Mouse (Mus musculus) forebrain, embryonic 15.5 days (tissue): Measurements from ENCODE around the gene Uvrag. TPM values are rescaled to one million over a fixed set of nuclear protein-coding genes. Genes with fewer than 3 reads are reported as not detected.
"Not testable (repeated sequence)": the region's sequence is repeated elsewhere in the genome, so short reads cannot be mapped to it uniquely, and the experiment has no call there.

ENCODE experiments used
- ATAC-seq: fragments of 200-750 bp; cut with Nextera tagmentation; replicated peaks from 2 replicates; pipeline ENCODE4 v1.8.0; 2017; ENCODE audit warnings: mild to moderate bottlenecking, moderate TSS enrichment, moderate library complexity
- H3K27ac ChIP-seq: fragments of 300-500 bp; sonication (generic); replicated peaks from 2 replicates; pipeline ENCODE4 v1.5.1; 2015; ENCODE audit warnings: mild to moderate bottlenecking, inconsistent platforms
- H3K27me3 ChIP-seq: fragments of 300-500 bp; sonication (generic); 2 replicates; pipeline ENCODE4 v1.6.1; 2015; ENCODE audit warnings: inconsistent platforms
- H3K36me3 ChIP-seq: fragments of 300-500 bp; sonication (generic); 2 replicates; pipeline ENCODE4 v1.6.1; 2015; ENCODE audit warnings: mild to moderate bottlenecking, inconsistent platforms
- H3K4me1 ChIP-seq: fragments of 300-500 bp; sonication (generic); 2 replicates; pipeline ENCODE4 v1.6.1; 2015; ENCODE audit warnings: inconsistent platforms
- H3K4me2 ChIP-seq: fragments of 300-500 bp; sonication (generic); replicated peaks from 2 replicates; pipeline ENCODE4 v1.6.1; 2015; ENCODE audit warnings: mild to moderate bottlenecking, inconsistent platforms
- H3K4me3 ChIP-seq: fragments of 300-500 bp; sonication (generic); 2 replicates; pipeline ENCODE4 v1.5.1; 2015; ENCODE audit warnings: mild to moderate bottlenecking, inconsistent platforms
- H3K9ac ChIP-seq: fragments of 300-500 bp; sonication (generic); replicated peaks from 2 replicates; pipeline ENCODE4 v1.6.1; 2015; ENCODE audit warnings: mild to moderate bottlenecking, inconsistent platforms
- H3K9me3 ChIP-seq: fragments of 300-500 bp; sonication (generic); 2 replicates; pipeline ENCODE4 v1.6.1; 2016; ENCODE audit warnings: inconsistent platforms
- WGBS: fragments of 180-500 bp; shearing (Covaris S2); methylation state at CpG from one replicate; pipeline ENCODE4 v1.1.7; 2015; ENCODE audit warnings: mixed read lengths; 5-methylcytosine and 5-hydroxymethylcytosine counted together
- polyA plus RNA-seq: library from polyadenylated mRNA; unstranded; fragments of >200 nt; fragmentation: Nextera tagmentation; extraction: Ambion mirVana; gene quantifications from 2 replicates; pipeline ENCODE4 v1.2.1, GENCODE M21; 2015

Uvrag gene
- polyA plus RNA-seq, 1 experiment from 2014 or later = 17.2 TPM

GRCm38 (mm10) chr7:98976839-98977457, 164.0 kb downstream of the Uvrag start:
- no peak overlapping the region for H3K27ac ChIP-seq
- no peaks in the 10 kb centered on the region for H3K9me3 ChIP-seq
- no peak overlapping the region for H3K4me2 ChIP-seq
- no peak overlapping the region for H3K4me3 ChIP-seq
- H3K4me1 ChIP-seq = no peaks in the 10 kb centered on the region
- 94% methylated on average over 12 of the region's 12 CpGs for WGBS
- no peaks in the 10 kb centered on the region for H3K36me3 ChIP-seq
- no peaks in the 10 kb centered on the region for H3K27me3 ChIP-seq
- ATAC-seq = no peak
- H3K9ac ChIP-seq = no peak overlapping the region

DNA sequence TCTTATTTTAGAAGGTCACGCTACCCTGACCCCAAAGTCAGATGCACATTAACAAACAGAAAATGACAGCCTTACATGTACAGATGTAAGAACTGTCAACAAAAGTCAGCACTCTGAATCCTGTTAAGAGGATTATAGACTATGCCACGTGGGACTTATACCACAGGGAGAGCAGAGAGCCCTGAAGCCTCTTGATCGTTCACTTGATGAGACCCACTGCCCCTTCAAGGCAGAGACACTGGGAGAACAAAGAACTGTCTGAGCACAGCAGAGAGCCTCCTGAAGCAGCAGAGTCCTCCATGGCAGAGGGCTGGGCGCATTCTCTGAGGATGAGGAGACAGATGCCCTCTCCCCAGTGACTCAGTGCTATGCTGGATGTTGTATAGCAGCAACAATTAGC, 166.4 kb downstream of the Uvrag start:
- no peaks in the 10 kb centered on the region for H3K27me3 ChIP-seq
- ATAC-seq = no peak
- H3K4me1 ChIP-seq = no peaks in the 10 kb centered on the region
- H3K27ac ChIP-seq = no peak overlapping the region
- no peak overlapping the region for H3K9ac ChIP-seq
- no peak overlapping the region for H3K4me2 ChIP-seq
- no peaks in the 10 kb centered on the region for H3K36me3 ChIP-seq
- no peak overlapping the region for H3K4me3 ChIP-seq
- WGBS = 37% methylated on average over 4 of the region's 4 CpGs
- H3K9me3 ChIP-seq = no peaks in the 10 kb centered on the region

- no peak overlapping the region for H3K27ac ChIP-seq
- no peaks in the 10 kb centered on the region for H3K36me3 ChIP-seq
- H3K9me3 ChIP-seq = no peaks in the 10 kb centered on the region
- peaks cover 7% of the 10 kb centered on the region; the same call in 1 of the 2 replicates for H3K4me1 ChIP-seq
- H3K27me3 ChIP-seq = no peaks in the 10 kb centered on the region
- 90% methylated on average over 5 of the region's 5 CpGs for WGBS
- H3K9ac ChIP-seq = no peak overlapping the region
- no peak overlapping the region for H3K4me2 ChIP-seq
- H3K4me3 ChIP-seq = no peak overlapping the region
- no peak for ATAC-seq
Observed at GRCm38 (mm10) chr7:98970721-98971120, 170.2 kb downstream of the Uvrag start.

- Histone ChIP-seq H3K36me3 (no peaks in the 10 kb centered on the region), H3K4me3 (no peak overlapping the region), H3K27ac (no peak overlapping the region), H3K27me3 (no peaks in the 10 kb centered on the region), H3K4me2 (no peak overlapping the region), H3K9me3 (no peaks in the 10 kb centered on the region), H3K9ac (no peak overlapping the region), H3K4me1 (peaks cover 7% of the 10 kb centered on the region; the same call in 1 of the 2 replicates)
- WGBS = 58% methylated on average over 8 of the region's 8 CpGs
- ATAC-seq = no peak
Observed at GRCm38 (mm10) chr7:98968741-98969395, 172.1 kb downstream of the Uvrag start.

DNA sequence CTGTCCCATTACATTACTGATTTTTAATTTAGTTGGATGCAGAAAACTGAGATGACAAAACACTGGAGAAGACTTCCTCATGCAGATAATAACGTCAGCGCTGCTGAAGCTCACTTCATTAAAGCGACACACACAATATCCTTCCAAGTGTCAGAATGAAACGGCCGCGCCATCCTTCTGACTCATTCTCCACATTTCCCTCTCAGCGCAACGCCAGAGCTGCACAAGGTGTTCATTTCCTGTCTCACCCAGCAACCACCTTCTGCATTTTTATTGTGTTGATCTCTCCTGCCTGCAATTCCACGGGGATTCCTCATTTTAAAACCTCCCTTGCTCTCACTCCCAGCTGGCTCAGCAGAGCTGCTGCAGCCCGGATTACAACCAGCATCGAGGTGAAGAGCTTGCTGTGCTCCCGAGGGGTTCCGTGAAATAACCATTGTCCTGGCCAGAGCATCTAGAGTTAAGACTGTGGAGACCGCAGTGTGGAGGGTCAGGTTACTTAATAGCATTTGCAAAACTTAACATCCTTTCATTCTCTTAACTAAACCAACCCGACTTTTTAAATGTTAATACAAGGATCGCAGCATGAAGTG, 172.8 kb downstream of the Uvrag start:
- WGBS = 7% methylated on average over 16 of the region's 16 CpGs
- ATAC-seq = no peak
- Histone ChIP-seq H3K4me3 (no peak overlapping the region), H3K9ac (0 out of 2 replicates have a peak overlapping the region, but pooled peaks have one; percentile 30), H3K9me3 (no peaks in the 10 kb centered on the region), H3K27me3 (no peaks in the 10 kb centered on the region), H3K4me1 (peaks cover 7% of the 10 kb centered on the region; the same call in 1 of the 2 replicates), H3K4me2 (peak overlapping the region; percentile 31), H3K27ac (no peak overlapping the region), H3K36me3 (no peaks in the 10 kb centered on the region)

- H3K27ac ChIP-seq = no peak overlapping the region
Observed at GRCm38 (mm10) chr7:98967672-98968071, 173.3 kb downstream of the Uvrag start.

DNA sequence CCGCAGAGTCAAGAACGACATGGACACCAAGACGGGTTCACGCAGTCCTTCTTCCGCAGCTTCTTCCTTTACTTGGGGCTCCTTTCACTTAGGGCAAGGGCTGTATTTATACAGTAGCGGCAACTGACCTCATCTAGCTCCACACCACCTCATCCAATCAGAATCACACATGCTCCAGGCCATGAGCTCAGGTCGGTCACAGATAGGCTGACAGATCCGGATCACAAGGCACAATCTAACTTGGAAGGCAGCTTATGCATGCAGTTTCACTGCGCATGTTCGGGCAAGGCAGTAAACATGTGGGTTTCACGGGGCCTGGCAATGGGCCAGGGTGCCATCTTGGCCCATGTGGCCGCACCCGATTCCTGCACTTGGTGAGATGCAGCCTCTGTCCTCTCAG, 177.4 kb downstream of the Uvrag start:
- H3K4me2 ChIP-seq, H3K36me3 ChIP-seq: not testable (repeated sequence)

More at GRCm38 (mm10) chr7:98967672-98968071, 173.3 kb downstream of the Uvrag start:
- no peaks in the 10 kb centered on the region for H3K36me3 ChIP-seq
- ATAC-seq = no peak
- no peak overlapping the region for H3K4me3 ChIP-seq
- H3K9ac ChIP-seq = no peak overlapping the region
- WGBS = 43% methylated on average over 7 of the region's 7 CpGs
- no peaks in the 10 kb centered on the region for H3K27me3 ChIP-seq
- peaks cover 9% of the 10 kb centered on the region; the same call in 1 of the 2 replicates for H3K4me1 ChIP-seq
- no peaks in the 10 kb centered on the region for H3K9me3 ChIP-seq
- H3K4me2 ChIP-seq = peak overlapping the region; percentile 31

DNA sequence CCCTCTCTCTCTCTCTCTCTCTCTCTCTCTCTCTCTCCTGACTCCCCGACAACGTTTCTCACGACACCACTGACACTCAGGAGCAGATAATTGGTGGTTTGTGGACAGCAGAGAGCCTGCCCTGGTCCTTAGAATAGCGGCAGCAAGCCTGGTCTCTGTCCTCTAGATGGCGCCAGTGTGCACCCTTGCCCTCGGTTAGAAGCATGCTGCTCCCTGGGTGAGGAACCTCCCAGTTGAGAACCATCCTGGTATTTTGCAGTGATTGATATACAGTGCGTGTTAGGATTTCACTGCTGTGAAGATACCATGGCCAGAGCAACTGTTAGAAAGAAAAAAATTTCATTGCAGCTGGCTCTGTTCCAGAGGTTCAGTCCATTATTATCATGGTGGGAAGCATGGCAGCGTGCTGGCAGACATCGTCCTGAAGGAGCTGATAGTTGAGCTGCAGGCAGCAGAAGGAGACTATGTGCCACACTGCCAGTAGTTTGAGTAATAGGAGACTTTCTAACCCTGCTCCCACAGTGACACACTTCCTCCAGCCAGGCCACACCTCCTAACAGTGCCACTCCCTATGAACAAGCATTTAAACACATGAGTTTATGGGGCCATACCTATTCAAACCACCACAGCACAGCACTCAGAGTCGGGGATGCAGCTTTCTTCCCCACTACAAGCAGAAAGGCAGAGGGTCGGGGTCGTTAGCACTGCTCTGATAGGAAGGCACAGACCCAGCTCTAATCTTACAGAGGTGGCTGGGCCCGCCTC, 178.2 kb downstream of the Uvrag start:
- Histone ChIP-seq H3K9ac (no peak overlapping the region), H3K27me3 (no peaks in the 10 kb centered on the region), H3K9me3 (no peaks in the 10 kb centered on the region), H3K4me2 (no peak overlapping the region), H3K36me3 (no peaks in the 10 kb centered on the region), H3K27ac (no peak overlapping the region), H3K4me1 (0 out of 2 replicates have a peak, but pooled peaks cover 5% of the 10 kb centered on the region), H3K4me3 (no peak overlapping the region)
- 33% methylated on average over 13 of the region's 13 CpGs for WGBS
- ATAC-seq = peak; percentile 73

More for the DNA sequence above, 177.4 kb downstream of the Uvrag start:
- not testable (repeated sequence) for H3K4me3 ChIP-seq, ATAC-seq, H3K9me3 ChIP-seq, H3K9ac ChIP-seq, H3K27ac ChIP-seq, H3K27me3 ChIP-seq
- peaks cover 11% of the 10 kb centered on the region; the same call in 1 of the 2 replicates for H3K4me1 ChIP-seq
- whole genome bisulfite sequencing = 86% methylated on average over 13 of the region's 13 CpGs

GRCm38 (mm10) chr7:98962074-98962473, 178.9 kb downstream of the Uvrag start:
- H3K4me1 ChIP-seq = 0 out of 2 replicates have a peak, but pooled peaks cover 5% of the 10 kb centered on the region
- H3K27ac ChIP-seq = no peak overlapping the region
- no peak overlapping the region for H3K4me2 ChIP-seq
- no peak for ATAC-seq
- no peaks in the 10 kb centered on the region for H3K9me3 ChIP-seq
- no peaks in the 10 kb centered on the region for H3K36me3 ChIP-seq
- H3K9ac ChIP-seq = no peak overlapping the region
- 83% methylated on average over 11 of the region's 11 CpGs for WGBS
- H3K27me3 ChIP-seq = no peaks in the 10 kb centered on the region
- no peak overlapping the region for H3K4me3 ChIP-seq

- ATAC-seq = no peak
- Histone ChIP-seq H3K27ac (no peak overlapping the region), H3K4me3 (no peak overlapping the region), H3K9me3 (no peaks in the 10 kb centered on the region), H3K4me1 (0 out of 2 replicates have a peak, but pooled peaks cover 5% of the 10 kb centered on the region), H3K27me3 (no peaks in the 10 kb centered on the region), H3K4me2 (no peak overlapping the region), H3K36me3 (no peaks in the 10 kb centered on the region), H3K9ac (no peak overlapping the region)
- 78% methylated on average over 8 of the region's 8 CpGs for WGBS
Observed at GRCm38 (mm10) chr7:98960274-98960673, 180.7 kb downstream of the Uvrag start.

- H3K9ac ChIP-seq = no peak overlapping the region
- H3K9me3 ChIP-seq = no peaks in the 10 kb centered on the region
- H3K27me3 ChIP-seq = no peaks in the 10 kb centered on the region
- H3K27ac ChIP-seq = no peak overlapping the region
- no peak overlapping the region for H3K4me2 ChIP-seq
- 95% methylated on average over 5 of the region's 5 CpGs for WGBS
- 0 out of 2 replicates have a peak, but pooled peaks cover 5% of the 10 kb centered on the region for H3K4me1 ChIP-seq
- H3K36me3 ChIP-seq = no peaks in the 10 kb centered on the region
- H3K4me3 ChIP-seq = no peak overlapping the region
- ATAC-seq = no peak
Observed at GRCm38 (mm10) chr7:98959246-98959645, 181.7 kb downstream of the Uvrag start.

GRCm38 (mm10) chr7:98958172-98958571, 182.8 kb downstream of the Uvrag start:
- Histone ChIP-seq H3K4me2 (no peak overlapping the region), H3K9ac (no peak overlapping the region), H3K4me1 (0 out of 2 replicates have a peak, but pooled peaks cover 5% of the 10 kb centered on the region), H3K36me3 (no peaks in the 10 kb centered on the region), H3K27me3 (no peaks in the 10 kb centered on the region), H3K9me3 (no peaks in the 10 kb centered on the region), H3K27ac (no peak overlapping the region), H3K4me3 (no peak overlapping the region)
- no peak for ATAC-seq
- 23% methylated on average over 11 of the region's 11 CpGs for WGBS
